ENCODE assay signal across 9 mouse cellular contexts in the genomic region with DNA sequence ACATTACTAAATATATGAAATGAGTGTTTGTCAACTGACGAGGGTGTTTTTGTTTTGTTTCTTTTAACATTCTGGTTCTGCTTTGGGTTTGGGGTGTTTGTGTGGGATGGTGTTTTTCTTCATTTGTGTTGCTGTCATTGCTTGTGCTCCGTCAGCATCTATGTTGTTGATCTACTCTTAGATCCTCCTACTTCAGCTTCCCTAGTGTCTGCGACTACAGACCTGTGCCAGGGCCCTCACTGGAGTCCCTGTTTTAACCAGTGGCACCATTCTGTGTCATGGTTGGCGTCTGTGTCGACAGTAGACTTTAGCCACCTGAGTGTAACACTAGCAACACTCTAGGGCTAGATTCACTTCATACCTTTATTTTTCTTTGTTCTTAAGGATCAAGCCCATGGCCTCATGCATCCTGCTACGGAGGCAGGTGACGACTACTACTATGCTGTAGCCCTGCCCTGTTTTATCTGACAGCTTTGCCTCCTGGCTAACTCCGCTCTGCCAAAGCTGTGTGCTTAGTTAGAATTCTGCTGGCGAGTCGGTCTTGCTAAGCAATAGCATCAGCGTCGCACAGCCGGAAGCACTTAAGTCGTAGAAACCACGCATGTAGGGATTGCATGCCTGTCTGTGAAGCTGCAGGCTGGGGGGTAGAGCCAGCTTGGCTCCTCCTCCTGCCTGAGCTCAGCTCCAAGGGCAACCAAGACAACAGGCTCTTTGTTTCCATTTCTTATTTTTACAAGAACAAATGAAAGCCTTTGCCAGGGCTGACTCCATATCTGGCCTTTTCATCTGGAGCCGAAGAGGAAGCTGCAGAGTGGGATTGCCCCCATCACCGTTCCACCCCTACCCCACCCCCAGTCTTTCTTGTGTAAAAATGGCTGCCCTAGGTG.
DNase-seq lines count a peak whose midpoint lies in the region; ATAC-seq and TF ChIP-seq lines count a peak whose summit lies in the region.
"Had no signal": no experiment of that assay in that cellular context is flagged by ENCODE, and none has a peak within 500 bp of the region (broad histone marks: within the 10 kb centered on the region; RNA-seq: fewer than 3 reads in every experiment).

No protein-coding gene starts in this region.

- no peak overlapping the region; the same call in 1 of the 2 replicates for H3K4me3 ChIP-seq in spleen, adult 2 months (ENCODE audit: extremely low read depth, insufficient read depth, insufficient read length)
- H3K4me3 ChIP-seq in forebrain, embryonic 12.5 days (replicated peaks) = 0 out of 2 replicates have a peak overlapping the region, but pooled peaks have one; percentile 4
- peak overlapping the region; percentile 15 for H3K4me3 ChIP-seq in heart, embryonic 15.5 days
- 0 out of 2 replicates have a peak overlapping the region, but pooled peaks have one; percentile 2 for H3K4me3 ChIP-seq in kidney, embryonic 16.5 days (ENCODE audit: low read length)
- H3K4me3 ChIP-seq in limb, embryonic 15.5 days = peak overlapping the region; percentile 10; the same call in 1 of the 2 replicates
- H3K4me3 ChIP-seq in midbrain, embryonic 15.5 days = 0 out of 2 replicates have a peak overlapping the region, but pooled peaks have one; percentile 8
- no peak overlapping the region for H3K4me3 ChIP-seq in stomach, embryonic 16.5 days (replicated peaks; ENCODE audit: low read length)
- H3K4me3 ChIP-seq: myocyte had no signal

- TF ChIP-seq CTCF in spleen, adult 2 months (IDR thresholded peaks at IDR 0.05; ENCODE audit: extremely low read depth, insufficient read depth, insufficient read length, insufficient replicate concordance) = no peak

- peak overlapping the region; percentile 17; the same call in 1 of the 2 replicates for H3K4me2 ChIP-seq in forebrain, embryonic 12.5 days
- peak overlapping the region; percentile 57 for H3K4me2 ChIP-seq in heart, embryonic 15.5 days
- H3K4me2 ChIP-seq in kidney, embryonic 16.5 days (replicated peaks; ENCODE audit: low read depth, low read length) = peak overlapping the region; percentile 24
- peak overlapping the region; percentile 33 for H3K4me2 ChIP-seq in limb, embryonic 15.5 days
- H3K4me2 ChIP-seq in midbrain, embryonic 15.5 days = peak overlapping the region; percentile 33; the same call in 1 of the 2 replicates
- H3K4me2 ChIP-seq in stomach, embryonic 16.5 days (ENCODE audit: low read depth, low read length) = peak overlapping the region; percentile 10

- 32% methylated on average over 17 of the region's 17 CpGs for WGBS in spleen, adult 2 months
- WGBS in forebrain, embryonic 12.5 days = 44% methylated on average over 17 of the region's 17 CpGs
- 30% methylated on average over 17 of the region's 17 CpGs for WGBS in heart, embryonic 15.5 days
- 48% methylated on average over 17 of the region's 17 CpGs for WGBS in kidney, embryonic 16.5 days
- WGBS in limb, embryonic 15.5 days = 27% methylated on average over 17 of the region's 17 CpGs
- 29% methylated on average over 17 of the region's 17 CpGs for WGBS in midbrain, embryonic 15.5 days
- WGBS in stomach, embryonic 16.5 days = 46% methylated on average over 17 of the region's 17 CpGs

- DNase-seq in spleen, adult 2 months (ENCODE audit: low read depth in 1 of 2, low spot score in 2 of 2) = peak; percentile 4 to 22
- DNase-seq in spleen, postnatal 4 days (ENCODE audit: low spot score in 2 of 2) = no peak

- H3K27me3 ChIP-seq in spleen, adult 2 months (ENCODE audit: control insufficient read depth, insufficient read depth, low read length) = no peaks in the 10 kb centered on the region
- no peaks in the 10 kb centered on the region for H3K27me3 ChIP-seq in forebrain, embryonic 12.5 days
- H3K27me3 ChIP-seq in heart, embryonic 15.5 days = no peaks in the 10 kb centered on the region
- H3K27me3 ChIP-seq in kidney, embryonic 16.5 days (ENCODE audit: insufficient read depth, low read length) = no peaks in the 10 kb centered on the region
- no peaks in the 10 kb centered on the region for H3K27me3 ChIP-seq in limb, embryonic 15.5 days
- no peaks in the 10 kb centered on the region for H3K27me3 ChIP-seq in midbrain, embryonic 15.5 days (replicated peaks)
- H3K27me3 ChIP-seq in stomach, embryonic 16.5 days (ENCODE audit: control insufficient read depth, insufficient read depth, low read length) = no peaks in the 10 kb centered on the region

- peak overlapping the region; percentile 12 for H3K27ac ChIP-seq in spleen, adult 2 months (ENCODE audit: insufficient read depth, low read length)
- peak overlapping the region; percentile 76 for H3K27ac ChIP-seq in forebrain, embryonic 12.5 days
- peak overlapping the region; percentile 78 for H3K27ac ChIP-seq in heart, embryonic 15.5 days
- peak overlapping the region; percentile 89 for H3K27ac ChIP-seq in kidney, embryonic 16.5 days (ENCODE audit: low read length)
- H3K27ac ChIP-seq in limb, embryonic 15.5 days = peak overlapping the region; percentile 89
- H3K27ac ChIP-seq in midbrain, embryonic 15.5 days = peak overlapping the region; percentile 83
- H3K27ac ChIP-seq in stomach, embryonic 16.5 days (ENCODE audit: low read length) = peak overlapping the region; percentile 65

- no peaks in the 10 kb centered on the region for H3K36me3 ChIP-seq in spleen, adult 2 months (ENCODE audit: control insufficient read depth, insufficient read depth, low read length)
- no peaks in the 10 kb centered on the region for H3K36me3 ChIP-seq in forebrain, embryonic 12.5 days (replicated peaks)
- H3K36me3 ChIP-seq in heart, embryonic 15.5 days = no peaks in the 10 kb centered on the region
- H3K36me3 ChIP-seq in kidney, embryonic 16.5 days (ENCODE audit: insufficient read depth, low read length) = peaks cover 5% of the 10 kb centered on the region
- peaks cover 4% of the 10 kb centered on the region; the same call in 1 of the 2 replicates for H3K36me3 ChIP-seq in limb, embryonic 15.5 days
- no peaks in the 10 kb centered on the region for H3K36me3 ChIP-seq in midbrain, embryonic 15.5 days (replicated peaks)
- no peaks in the 10 kb centered on the region for H3K36me3 ChIP-seq in stomach, embryonic 16.5 days (ENCODE audit: control insufficient read depth, insufficient read depth, low read length)

- ATAC-seq in forebrain, embryonic 12.5 days (ENCODE audit: low FRiP score) = peak; percentile 92
- ATAC-seq in heart, embryonic 15.5 days (replicated peaks; ENCODE audit: insufficient number of reproducible peaks, insufficient read depth, low FRiP score, low read depth) = peak; percentile 82
- ATAC-seq in kidney, embryonic 16.5 days (ENCODE audit: low FRiP score, low TSS enrichment) = peak; percentile 90
- peak; percentile 83 for ATAC-seq in limb, embryonic 15.5 days (ENCODE audit: insufficient number of reproducible peaks, low FRiP score, low TSS enrichment, low read depth)
- ATAC-seq in midbrain, embryonic 15.5 days (replicated peaks) = peak; percentile 97
- ATAC-seq in stomach, embryonic 16.5 days (ENCODE audit: insufficient read depth, low FRiP score) = peak; percentile 89

- TF ChIP-seq POLR2A in spleen, adult 2 months (IDR thresholded peaks at IDR 0.05; ENCODE audit: low read depth, low read length) = no peak

- no peaks in the 10 kb centered on the region for H3K9me3 ChIP-seq in forebrain, embryonic 12.5 days
- H3K9me3 ChIP-seq in heart, embryonic 15.5 days (replicated peaks) = no peaks in the 10 kb centered on the region
- H3K9me3 ChIP-seq in kidney, embryonic 16.5 days (ENCODE audit: low read length) = no peaks in the 10 kb centered on the region
- H3K9me3 ChIP-seq in limb, embryonic 15.5 days = no peaks in the 10 kb centered on the region
- no peaks in the 10 kb centered on the region for H3K9me3 ChIP-seq in midbrain, embryonic 15.5 days
- no peaks in the 10 kb centered on the region for H3K9me3 ChIP-seq in stomach, embryonic 16.5 days (replicated peaks; ENCODE audit: control insufficient read depth, low read length)

- no peak overlapping the region for H3K9ac ChIP-seq in forebrain, embryonic 12.5 days
- peak overlapping the region; percentile 31; the same call in 1 of the 2 replicates for H3K9ac ChIP-seq in heart, embryonic 15.5 days
- peak overlapping the region; percentile 36; the same call in 1 of the 2 replicates for H3K9ac ChIP-seq in kidney, embryonic 16.5 days (replicated peaks; ENCODE audit: low read length)
- no peak overlapping the region for H3K9ac ChIP-seq in limb, embryonic 15.5 days
- H3K9ac ChIP-seq in midbrain, embryonic 15.5 days = peak overlapping the region; percentile 23; the same call in 1 of the 2 replicates
- no peak overlapping the region for H3K9ac ChIP-seq in stomach, embryonic 16.5 days (ENCODE audit: low read length)

- no peaks in the 10 kb centered on the region for H3K4me1 ChIP-seq in spleen, adult 2 months (ENCODE audit: control insufficient read depth, insufficient read depth, insufficient read length)
- peaks cover 17% of the 10 kb centered on the region for H3K4me1 ChIP-seq in forebrain, embryonic 12.5 days
- peaks cover 16% of the 10 kb centered on the region for H3K4me1 ChIP-seq in heart, embryonic 15.5 days (replicated peaks)
- peaks cover 19% of the 10 kb centered on the region for H3K4me1 ChIP-seq in kidney, embryonic 16.5 days (ENCODE audit: insufficient read depth, low read length)
- H3K4me1 ChIP-seq in limb, embryonic 15.5 days = peaks cover 25% of the 10 kb centered on the region
- H3K4me1 ChIP-seq in midbrain, embryonic 15.5 days = peaks cover 16% of the 10 kb centered on the region
- H3K4me1 ChIP-seq in stomach, embryonic 16.5 days (ENCODE audit: control insufficient read depth, insufficient read depth, low read length) = peaks cover 12% of the 10 kb centered on the region

Comparison
In these comparisons a context has a peak if more than half of its experiments do, and no peak if none do; other contexts are left out.
1. DNase-seq: peak in spleen, adult 2 months (2 of 2); none in spleen, postnatal 4 days (0 of 2).
2. H3K27ac ChIP-seq: peak in every context shown above with its lines; median percentile 89 in kidney, embryonic 16.5 days; 89 in limb, embryonic 15.5 days; 83 in midbrain, embryonic 15.5 days; 78 in heart, embryonic 15.5 days; 76 in forebrain, embryonic 12.5 days; 65 in stomach, embryonic 16.5 days; 12 in spleen, adult 2 months.
3. H3K4me3 ChIP-seq: peak in forebrain, embryonic 12.5 days (single experiment), heart, embryonic 15.5 days (single experiment), kidney, embryonic 16.5 days (single experiment), limb, embryonic 15.5 days (single experiment) and midbrain, embryonic 15.5 days (single experiment); none in spleen, adult 2 months (single experiment) and stomach, embryonic 16.5 days (single experiment).
4. H3K9ac ChIP-seq: peak in heart, embryonic 15.5 days (single experiment), kidney, embryonic 16.5 days (single experiment) and midbrain, embryonic 15.5 days (single experiment); none in forebrain, embryonic 12.5 days (single experiment), limb, embryonic 15.5 days (single experiment) and stomach, embryonic 16.5 days (single experiment).
5. Peak in every context shown above with its lines, with median percentiles within 50 percentile points of each other: ATAC-seq and H3K4me2 ChIP-seq.